Mouse (Mus musculus) forebrain, embryonic 13.5 days (tissue): ENCODE measurements around the gene Msrb3. TPM values are rescaled to one million over a fixed set of nuclear protein-coding genes. Genes with fewer than 3 reads are reported as not detected.
"Not testable (repeated sequence)": the region's sequence is repeated elsewhere in the genome, so short reads cannot be mapped to it uniquely, and the experiment has no call there.

ENCODE experiments used
- ATAC-seq: fragments of 200-750 bp; cut with Nextera tagmentation; 2 replicates; pipeline ENCODE4 v1.8.0; 2017
- H3K27ac ChIP-seq: fragments of 300-500 bp; sonication (generic); 2 replicates; pipeline ENCODE4 v1.5.1; 2015; ENCODE audit warnings: inconsistent platforms, mild to moderate bottlenecking, moderate library complexity
- H3K27me3 ChIP-seq: fragments of 300-500 bp; sonication (generic); 2 replicates; pipeline ENCODE4 v1.6.1; 2015; ENCODE audit warnings: mild to moderate bottlenecking, inconsistent platforms
- H3K36me3 ChIP-seq: fragments of 300-500 bp; sonication (generic); 2 replicates; pipeline ENCODE4 v1.6.1; 2015; ENCODE audit warnings: mild to moderate bottlenecking, inconsistent platforms; ENCODE audit not compliant: poor library complexity, severe bottlenecking
- H3K4me1 ChIP-seq: fragments of 300-500 bp; sonication (generic); 2 replicates; pipeline ENCODE4 v1.6.1; 2015; ENCODE audit warnings: inconsistent platforms
- H3K4me2 ChIP-seq: fragments of 300-500 bp; sonication (generic); 2 replicates; pipeline ENCODE4 v1.6.1; 2015; ENCODE audit warnings: inconsistent platforms, mild to moderate bottlenecking, moderate library complexity
- H3K4me3 ChIP-seq: fragments of 300-500 bp; sonication (generic); 2 replicates; pipeline ENCODE4 v1.5.1; 2015; ENCODE audit warnings: mild to moderate bottlenecking, inconsistent platforms
- H3K9ac ChIP-seq: fragments of 300-500 bp; sonication (generic); 2 replicates; pipeline ENCODE4 v1.6.1; 2015; ENCODE audit warnings: mild to moderate bottlenecking, inconsistent platforms
- H3K9me3 ChIP-seq: fragments of 300-500 bp; sonication (generic); replicated peaks from 2 replicates; pipeline ENCODE4 v1.6.1; 2016; ENCODE audit warnings: inconsistent platforms
- WGBS: fragments of 180-500 bp; shearing (Covaris S2); methylation state at CpG from one replicate; pipeline ENCODE4 v1.1.7; 2015; 5-methylcytosine and 5-hydroxymethylcytosine counted together
- polyA plus RNA-seq: library from polyadenylated mRNA; unstranded; fragments of >200 nt; fragmentation: Nextera tagmentation; extraction: Ambion mirVana; gene quantifications from 2 replicates; pipeline ENCODE4 v1.2.1, GENCODE M21; 2015

The Msrb3 gene
- polyA plus RNA-seq, 1 experiment from 2014 or later, result 3.1 TPM

GRCm38 (mm10) chr10:120759883-120760282, 139.0 kb downstream of the Msrb3 start:
- H3K27me3 ChIP-seq, result no peaks in the 10 kb centered on the region
- no peaks in the 10 kb centered on the region for H3K36me3 ChIP-seq
- no peak overlapping the region for H3K9ac ChIP-seq
- 93% methylated on average over 6 of the region's 6 CpGs for WGBS
- no peak overlapping the region for H3K4me2 ChIP-seq
- peaks cover 13% of the 10 kb centered on the region for H3K4me1 ChIP-seq
- H3K4me3 ChIP-seq, result no peak overlapping the region
- no peaks in the 10 kb centered on the region for H3K9me3 ChIP-seq
- H3K27ac ChIP-seq, result no peak overlapping the region
- ATAC-seq, result no peak

DNA sequence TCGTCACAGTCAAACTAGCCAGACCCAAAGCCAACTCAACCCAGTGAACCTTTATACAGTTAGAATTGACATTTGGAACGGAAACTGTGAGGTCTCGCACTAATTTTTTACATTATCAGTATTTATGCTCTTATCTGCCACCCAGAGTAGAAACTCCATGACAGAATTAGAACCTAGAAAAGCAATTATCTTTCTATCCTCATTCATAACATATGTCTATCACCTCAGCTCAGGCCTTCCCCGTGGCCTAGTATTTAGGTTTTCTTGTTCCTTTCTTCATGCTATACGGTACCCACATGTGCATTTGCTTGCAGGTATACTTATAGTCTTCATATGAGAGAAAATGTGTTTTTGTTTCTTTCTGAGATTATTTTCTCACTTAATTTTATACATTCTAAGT, 146.4 kb downstream of the Msrb3 start:
- H3K9me3 ChIP-seq, result no peaks in the 10 kb centered on the region
- H3K4me1 ChIP-seq, result no peaks in the 10 kb centered on the region
- no peaks in the 10 kb centered on the region for H3K36me3 ChIP-seq
- no peak overlapping the region for H3K9ac ChIP-seq
- no peak overlapping the region for H3K4me3 ChIP-seq
- WGBS, result 97% methylated on average over 5 of the region's 5 CpGs
- no peak overlapping the region for H3K4me2 ChIP-seq
- ATAC-seq, result no peak
- H3K27me3 ChIP-seq, result no peaks in the 10 kb centered on the region
- H3K27ac ChIP-seq, result no peak overlapping the region

- Histone ChIP-seq H3K4me1 (no peaks in the 10 kb centered on the region), H3K36me3 (no peaks in the 10 kb centered on the region), H3K4me3 (no peak overlapping the region), H3K9me3 (no peaks in the 10 kb centered on the region), H3K9ac (no peak overlapping the region), H3K27ac (no peak overlapping the region), H3K4me2 (no peak overlapping the region), H3K27me3 (no peaks in the 10 kb centered on the region)
- no peak for ATAC-seq
- 79% methylated on average over 11 of the region's 11 CpGs for WGBS
These were observed 147.1 kb downstream of the Msrb3 start for GRCm38 (mm10) chr10:120751821-120752261.

DNA sequence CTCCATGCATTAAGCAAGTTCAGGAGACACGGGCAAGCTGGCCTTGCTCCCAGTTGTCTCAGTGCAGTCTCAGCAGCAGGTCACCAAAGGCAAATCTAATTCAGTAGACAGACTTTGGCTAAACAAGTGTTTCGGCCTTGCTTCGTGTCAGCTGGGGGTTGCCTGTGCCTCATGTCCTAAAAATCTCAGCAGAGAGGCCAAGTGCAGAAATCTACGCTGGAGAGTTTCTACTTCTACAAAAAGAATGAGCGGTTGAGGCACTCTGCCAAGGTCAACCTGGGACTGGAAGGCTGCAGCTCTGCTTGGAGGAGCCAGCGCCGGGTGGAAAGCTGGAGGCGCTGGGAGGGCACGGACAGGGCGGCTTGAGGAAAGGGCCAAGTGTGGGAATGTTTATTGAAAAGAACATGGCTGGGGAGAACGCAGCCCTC, 147.6 kb downstream of the Msrb3 start:
- Histone ChIP-seq H3K9ac (no peak overlapping the region), H3K4me1 (no peaks in the 10 kb centered on the region), H3K4me3 (no peak overlapping the region), H3K27ac (no peak overlapping the region), H3K36me3 (no peaks in the 10 kb centered on the region), H3K27me3 (no peaks in the 10 kb centered on the region), H3K9me3 (no peaks in the 10 kb centered on the region), H3K4me2 (no peak overlapping the region)
- 85% methylated on average over 11 of the region's 11 CpGs for WGBS
- ATAC-seq, result no peak

DNA sequence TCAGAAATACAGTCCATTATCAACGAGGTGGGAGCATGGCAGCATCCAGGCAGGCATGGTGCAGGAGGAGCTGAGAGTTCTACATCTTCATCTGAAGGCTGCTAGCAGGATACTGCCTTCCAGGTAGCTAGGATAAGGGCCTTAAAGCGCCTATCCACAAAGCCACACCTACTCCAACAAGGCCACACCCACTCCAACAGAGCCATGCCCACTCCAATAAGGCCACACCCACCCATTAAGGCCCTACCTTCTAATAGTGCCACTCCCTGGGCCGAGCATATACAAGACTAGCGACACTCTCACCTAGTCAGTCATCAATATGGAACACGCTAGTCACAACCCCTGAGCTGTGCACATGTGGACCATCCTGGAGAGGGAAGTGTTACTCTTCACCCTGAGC, 149.3 kb downstream of the Msrb3 start:
- not testable (repeated sequence) for H3K9me3 ChIP-seq, H3K27me3 ChIP-seq, H3K27ac ChIP-seq, H3K4me3 ChIP-seq, H3K36me3 ChIP-seq, H3K4me2 ChIP-seq, ATAC-seq, H3K9ac ChIP-seq
- H3K4me1 ChIP-seq, result peaks cover 10% of the 10 kb centered on the region; the same call in 1 of the 2 replicates
- 90% methylated on average over 5 of the region's 5 CpGs for WGBS

- no peak for ATAC-seq
- Histone ChIP-seq H3K36me3 (no peaks in the 10 kb centered on the region), H3K27me3 (no peaks in the 10 kb centered on the region), H3K4me2 (no peak overlapping the region), H3K4me3 (no peak overlapping the region), H3K9ac (no peak overlapping the region), H3K27ac (no peak overlapping the region), H3K4me1 (peaks cover 16% of the 10 kb centered on the region; the same call in 1 of the 2 replicates), H3K9me3 (no peaks in the 10 kb centered on the region)
- WGBS, result 87% methylated on average over 6 of the region's 6 CpGs
These were observed 150.7 kb downstream of the Msrb3 start for GRCm38 (mm10) chr10:120748156-120748555.

DNA sequence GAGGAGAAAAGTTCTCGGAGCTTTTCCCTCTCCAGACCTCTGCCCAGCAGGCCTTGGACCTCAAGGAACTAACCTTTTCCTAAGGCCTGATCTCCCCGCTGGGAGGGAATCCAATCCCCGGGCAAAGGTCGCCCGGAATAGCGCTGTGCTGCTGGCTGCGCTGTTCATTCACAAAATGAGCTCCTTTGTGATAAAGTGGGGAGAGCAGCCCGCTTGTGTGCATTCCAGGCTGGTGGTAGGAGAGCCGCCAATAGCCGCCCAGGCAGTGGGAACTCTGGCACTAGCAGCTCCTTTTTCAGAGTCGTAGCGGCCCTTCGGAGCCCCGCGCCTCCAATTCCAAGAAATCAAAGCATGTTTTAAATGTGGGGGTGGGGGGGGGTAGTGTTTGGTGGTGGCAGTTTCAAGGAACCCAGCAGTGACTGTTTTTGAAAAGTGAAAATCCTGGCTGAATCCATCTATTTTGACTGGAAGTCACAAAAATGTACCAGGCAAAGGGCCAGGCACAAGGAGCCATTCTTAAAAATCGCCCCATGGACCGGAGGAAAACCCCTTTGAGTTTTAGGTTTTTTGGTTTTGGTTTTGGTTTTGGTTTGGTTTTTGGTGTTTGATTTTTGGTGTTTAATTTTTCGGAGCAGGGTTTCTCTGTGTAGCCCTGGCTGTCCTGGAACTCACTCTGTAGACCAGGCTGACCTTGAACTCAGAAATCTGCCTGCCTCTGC, 153.6 kb downstream of the Msrb3 start:
- peaks cover 16% of the 10 kb centered on the region; the same call in 1 of the 2 replicates for H3K4me1 ChIP-seq
- no peaks in the 10 kb centered on the region for H3K9me3 ChIP-seq
- peak overlapping the region; percentile 55 for H3K9ac ChIP-seq
- H3K4me3 ChIP-seq, result peak overlapping the region; percentile 40
- H3K4me2 ChIP-seq, result peak overlapping the region; percentile 71
- H3K36me3 ChIP-seq, result no peaks in the 10 kb centered on the region
- WGBS, result 2% methylated on average over 18 of the region's 18 CpGs
- peak overlapping the region; percentile 76 for H3K27ac ChIP-seq
- peak; percentile 89 for ATAC-seq
- 0 out of 2 replicates have a peak, but pooled peaks cover 5% of the 10 kb centered on the region for H3K27me3 ChIP-seq

DNA sequence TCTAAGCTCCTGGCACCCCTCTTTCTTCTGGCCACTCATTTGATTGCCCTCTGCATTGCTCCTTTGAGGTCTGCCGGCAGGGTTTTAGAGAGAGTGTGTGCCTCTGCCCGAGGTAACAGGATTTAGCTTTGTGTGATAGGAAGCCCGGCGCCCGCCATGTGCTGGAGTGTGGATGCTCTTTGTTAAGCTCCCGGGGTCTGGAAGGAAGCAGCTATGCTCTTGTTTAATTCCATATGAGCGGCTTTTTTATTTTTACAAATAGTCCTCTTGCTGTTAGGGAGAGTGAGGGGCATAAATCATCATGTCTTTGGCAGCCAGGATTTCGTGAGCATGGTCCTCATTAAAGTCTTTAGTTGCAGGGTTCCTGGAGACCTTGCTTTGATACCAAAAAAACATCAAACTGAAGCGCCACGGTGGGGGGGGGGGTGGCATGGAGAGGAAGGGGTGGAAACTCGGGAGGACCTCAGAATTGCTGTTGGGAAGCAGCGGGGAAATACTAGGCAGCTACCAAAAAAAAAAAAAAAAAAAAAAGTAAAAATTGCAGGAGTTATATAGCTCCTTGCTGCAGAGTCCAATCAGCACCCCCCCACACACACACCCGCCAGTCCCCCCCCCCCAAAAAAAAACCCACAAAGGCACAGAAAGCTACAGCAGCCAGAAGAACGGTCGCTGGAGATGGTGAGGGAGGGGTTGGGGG, 154.3 kb downstream of the Msrb3 start:
- no peaks in the 10 kb centered on the region for H3K36me3 ChIP-seq
- H3K27ac ChIP-seq, result peak overlapping the region; percentile 76
- H3K9me3 ChIP-seq, result no peaks in the 10 kb centered on the region
- H3K4me1 ChIP-seq, result peaks cover 16% of the 10 kb centered on the region; the same call in 1 of the 2 replicates
- ATAC-seq, result peak; percentile 67
- WGBS, result under 1% methylated on average over 15 of the region's 15 CpGs
- peak overlapping the region; percentile 40 for H3K4me3 ChIP-seq
- H3K27me3 ChIP-seq, result 0 out of 2 replicates have a peak, but pooled peaks cover 5% of the 10 kb centered on the region
- peak overlapping the region; percentile 55 for H3K9ac ChIP-seq
- H3K4me2 ChIP-seq, result peak overlapping the region; percentile 71

GRCm38 (mm10) chr10:120736508-120737069, 162.3 kb downstream of the Msrb3 start:
- peak overlapping the region; percentile 34 for H3K4me3 ChIP-seq
- 8% methylated on average over 14 of the region's 14 CpGs for WGBS
- H3K27ac ChIP-seq, result no peak overlapping the region
- H3K9me3 ChIP-seq, result no peaks in the 10 kb centered on the region
- H3K27me3 ChIP-seq, result 0 out of 2 replicates have a peak, but pooled peaks cover 2% of the 10 kb centered on the region
- no peaks in the 10 kb centered on the region for H3K36me3 ChIP-seq
- H3K4me1 ChIP-seq, result peaks cover 13% of the 10 kb centered on the region
- peak overlapping the region; percentile 47 for H3K9ac ChIP-seq
- peak overlapping the region; percentile 63 for H3K4me2 ChIP-seq
- 0 out of 2 replicates have a peak, but pooled peaks have one; percentile 33 for ATAC-seq

GRCm38 (mm10) chr10:120735722-120736507, 163.0 kb downstream of the Msrb3 start:
- ATAC-seq, result peak; percentile 16; the same call in 1 of the 2 replicates
- Histone ChIP-seq H3K9me3 (no peaks in the 10 kb centered on the region), H3K4me2 (peak overlapping the region; percentile 63), H3K27ac (no peak overlapping the region), H3K4me1 (peaks cover 13% of the 10 kb centered on the region), H3K9ac (peak overlapping the region; percentile 47), H3K27me3 (0 out of 2 replicates have a peak, but pooled peaks cover 2% of the 10 kb centered on the region), H3K36me3 (no peaks in the 10 kb centered on the region), H3K4me3 (peak overlapping the region; percentile 34)
- WGBS, result 3% methylated on average over 25 of the region's 25 CpGs

- Histone ChIP-seq H3K4me1 (peaks cover 13% of the 10 kb centered on the region), H3K9me3 (no peaks in the 10 kb centered on the region), H3K27ac (no peak overlapping the region), H3K4me2 (no peak overlapping the region), H3K36me3 (no peaks in the 10 kb centered on the region), H3K9ac (no peak overlapping the region), H3K27me3 (0 out of 2 replicates have a peak, but pooled peaks cover 2% of the 10 kb centered on the region), H3K4me3 (no peak overlapping the region)
- ATAC-seq, result no peak
- 95% methylated on average over 2 of the region's 2 CpGs for WGBS
These were observed 164.5 kb downstream of the Msrb3 start for GRCm38 (mm10) chr10:120734364-120734763.
